Mouse (Mus musculus): ENCODE measurements around the gene Rbm4. TPM values are rescaled to one million over a fixed set of nuclear protein-coding genes. Genes with fewer than 3 reads are reported as not detected.

Rbm4 gene
- total and polyA plus RNA-seq, 3 experiments, result 47.3 to 73.2 (median 68.3) TPM

DNA sequence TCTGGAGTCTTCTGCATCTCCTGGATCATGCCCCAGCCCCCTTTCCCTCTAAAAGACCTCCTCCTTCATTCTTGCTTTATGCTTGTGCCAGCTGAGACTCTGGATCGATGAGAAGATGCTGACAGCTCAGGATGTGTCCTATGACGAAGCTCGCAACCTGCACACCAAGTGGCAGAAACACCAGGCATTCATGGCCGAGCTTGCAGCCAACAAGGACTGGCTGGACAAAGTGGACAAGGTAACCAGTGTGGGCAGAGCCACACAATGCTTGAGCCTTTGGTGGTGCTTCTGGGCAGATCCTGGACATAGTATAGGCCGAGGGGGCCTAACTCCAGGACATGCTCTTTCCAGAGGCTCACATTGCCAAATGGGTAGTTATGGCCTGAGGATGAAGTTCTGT, 53.9 kb downstream of the Rbm4 start:
- no peak for TF ChIP-seq MAX (IDR thresholded peaks at IDR 0.05; ENCODE audit: low read length)
- TF ChIP-seq ZC3H11A (IDR thresholded peaks at IDR 0.05; ENCODE audit: low read depth, low read length), result no peak
- no peak for TF ChIP-seq CTCF (conservative IDR thresholded peaks at IDR 0.05 in 1 of 2, IDR thresholded peaks at IDR 0.05 in 1 of 2; ENCODE audit: low read depth in 2 of 2, low read length in 2 of 2)
- TF ChIP-seq IRF4 (IDR thresholded peaks at IDR 0.05; ENCODE audit: low read depth, low read length), result no peak
- TF ChIP-seq TBP (conservative IDR thresholded peaks at IDR 0.05; ENCODE audit: low read depth, low read length), result no peak
- Histone ChIP-seq H3K4me3 (replicated peaks in 1 of 3; ENCODE audit: low read depth in 2 of 3, low read length in 2 of 3, poor library complexity in 1 of 3) (no peak overlapping the region), H3K9me3 (replicated peaks; ENCODE audit: low read length) (no peaks in the 10 kb centered on the region), H3K4me1 (ENCODE audit: control insufficient read depth in 1 of 2, insufficient read depth in 2 of 2) (no peaks in the 10 kb centered on the region), H3K36me3 (replicated peaks in 1 of 2; ENCODE audit: control insufficient read depth in 1 of 2, insufficient read depth in 1 of 2, low read length in 1 of 2) (peaks cover 0 to 3% of the 10 kb centered on the region in 2 experiments), H3K9ac (ENCODE audit: insufficient read depth, low read depth) (no peak overlapping the region), H3K79me2 (replicated peaks; ENCODE audit: control insufficient read depth, extremely low read depth, insufficient read depth, poor library complexity, severe bottlenecking) (no peaks in the 10 kb centered on the region), H3K27ac (ENCODE audit: insufficient read depth, low read depth) (no peak overlapping the region), H3K4me2 (ENCODE audit: insufficient read depth, low read depth, poor library complexity, severe bottlenecking) (no peak overlapping the region), H3K27me3 (replicated peaks) (no peaks in the 10 kb centered on the region)
- DNase-seq (ENCODE audit: extremely low read depth), result no peak
- in situ Hi-C loops (cut with MboI; ENCODE audit: low pct_ligation_motif_present, low pct_unique_long_range_greater_than_20kb, low sequenced_read_pairs), result loop anchor here (5.0 to 10.0 kb wide), 3 partner anchors 45 to 242 kb away; partner anchors contain the start of genes 2010003K11Rik, Gm960 and Rce1
- dilution Hi-C loops (cut with MboI; ENCODE audit: extremely low pct_ligation_motif_present, extremely low pct_unique_long_range_greater_than_20kb, low sequenced_read_pairs), result no loop called here

DNA sequence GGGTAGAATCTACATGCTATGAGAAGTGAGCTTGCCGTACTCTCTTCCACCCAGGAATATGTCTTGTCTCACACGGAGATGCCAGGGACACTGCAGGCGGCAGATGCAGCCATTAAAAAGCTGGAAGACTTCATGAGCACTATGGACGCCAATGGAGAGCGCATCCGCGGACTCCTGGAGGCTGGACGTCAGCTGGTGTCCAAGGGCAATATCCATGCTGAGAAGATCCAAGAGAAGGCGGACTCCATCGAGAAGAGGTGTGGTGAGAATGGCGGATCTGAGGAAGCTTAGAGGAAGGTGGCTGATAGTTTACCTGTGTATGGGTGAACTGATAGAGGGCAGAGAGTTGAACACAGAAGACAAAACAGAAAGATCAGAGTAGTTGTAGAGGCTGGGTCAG, 54.6 kb downstream of the Rbm4 start:
- no peak overlapping the region for H3K27ac ChIP-seq (ENCODE audit: insufficient read depth, low read depth)
- in situ Hi-C loops (cut with MboI; ENCODE audit: low pct_ligation_motif_present, low pct_unique_long_range_greater_than_20kb, low sequenced_read_pairs) (no loop called here), dilution Hi-C loops (cut with MboI; ENCODE audit: extremely low pct_ligation_motif_present, extremely low pct_unique_long_range_greater_than_20kb, low sequenced_read_pairs) (no loop called here)
- H3K79me2 ChIP-seq (replicated peaks; ENCODE audit: control insufficient read depth, extremely low read depth, insufficient read depth, poor library complexity, severe bottlenecking), result no peaks in the 10 kb centered on the region
- no peak for DNase-seq (ENCODE audit: extremely low read depth)
- H3K4me3 ChIP-seq (replicated peaks in 1 of 3; ENCODE audit: low read depth in 2 of 3, low read length in 2 of 3, poor library complexity in 1 of 3), result no peak overlapping the region
- H3K9ac ChIP-seq (ENCODE audit: insufficient read depth, low read depth), result no peak overlapping the region
- no peaks in the 10 kb centered on the region for H3K9me3 ChIP-seq (replicated peaks; ENCODE audit: low read length)
- H3K4me2 ChIP-seq (ENCODE audit: insufficient read depth, low read depth, poor library complexity, severe bottlenecking), result no peak overlapping the region
- H3K27me3 ChIP-seq (replicated peaks), result no peaks in the 10 kb centered on the region
- TF ChIP-seq PAX5 (IDR thresholded peaks at IDR 0.05; ENCODE audit: low read length), result no peak
- no peak for TF ChIP-seq TCF12 (IDR thresholded peaks at IDR 0.05; ENCODE audit: low read depth, low read length)
- no peak for TF ChIP-seq MAX (IDR thresholded peaks at IDR 0.05; ENCODE audit: low read length)
- TF ChIP-seq ETS1 (conservative IDR thresholded peaks at IDR 0.05; ENCODE audit: low read depth, low read length), result no peak
- TF ChIP-seq JUN (IDR thresholded peaks at IDR 0.05; ENCODE audit: insufficient read depth, low read depth, low read length), result no peak
- TF ChIP-seq USF2 (conservative IDR thresholded peaks at IDR 0.05; ENCODE audit: low read depth, low read length), result no peak
- no peak for TF ChIP-seq MEF2A (IDR thresholded peaks at IDR 0.05; ENCODE audit: borderline replicate concordance, low read depth, low read length)
- no peak for TF ChIP-seq RAD21 (IDR thresholded peaks at IDR 0.05; ENCODE audit: low read depth, low read length)
- TF ChIP-seq E2F4 (IDR thresholded peaks at IDR 0.05; ENCODE audit: insufficient replicate concordance, low read depth, low read length), result no peak
- TF ChIP-seq HCFC1 (IDR thresholded peaks at IDR 0.05; ENCODE audit: low read depth, low read length), result no peak
- TF ChIP-seq JUND (conservative IDR thresholded peaks at IDR 0.05; ENCODE audit: low read depth, low read length), result no peak
- TF ChIP-seq ZMIZ1 (IDR thresholded peaks at IDR 0.05; ENCODE audit: low read depth, low read length), result no peak
- no peak for TF ChIP-seq POLR2A (IDR thresholded peaks at IDR 0.05; ENCODE audit: low read depth, low read length)
- no peak for TF ChIP-seq ZNF384 (IDR thresholded peaks at IDR 0.05; ENCODE audit: low read depth, low read length)
- no peak for TF ChIP-seq NRF1 (IDR thresholded peaks at IDR 0.05; ENCODE audit: low read depth, low read length)
- no peak for TF ChIP-seq POLR2AphosphoS2 (IDR thresholded peaks at IDR 0.05; ENCODE audit: low read depth, low read length)
- no peak for TF ChIP-seq TBP (conservative IDR thresholded peaks at IDR 0.05; ENCODE audit: low read depth, low read length)
- no peak for TF ChIP-seq GABPA (IDR thresholded peaks at IDR 0.05; ENCODE audit: insufficient replicate concordance, low read depth, low read length)
- no peak for TF ChIP-seq SMC3 (IDR thresholded peaks at IDR 0.05; ENCODE audit: low read depth, low read length)
- TF ChIP-seq MXI1 (IDR thresholded peaks at IDR 0.05; ENCODE audit: low read depth, low read length), result no peak
- H3K36me3 ChIP-seq (replicated peaks in 1 of 2; ENCODE audit: control insufficient read depth in 1 of 2, insufficient read depth in 1 of 2, low read length in 1 of 2), result peaks cover 0 to 2% of the 10 kb centered on the region in 2 experiments
- no peaks in the 10 kb centered on the region for H3K4me1 ChIP-seq (ENCODE audit: control insufficient read depth in 1 of 2, insufficient read depth in 2 of 2)

Data from CH12.LX (cell line).